ENCODE assay signal across 11 mouse cellular contexts in the genomic region with DNA sequence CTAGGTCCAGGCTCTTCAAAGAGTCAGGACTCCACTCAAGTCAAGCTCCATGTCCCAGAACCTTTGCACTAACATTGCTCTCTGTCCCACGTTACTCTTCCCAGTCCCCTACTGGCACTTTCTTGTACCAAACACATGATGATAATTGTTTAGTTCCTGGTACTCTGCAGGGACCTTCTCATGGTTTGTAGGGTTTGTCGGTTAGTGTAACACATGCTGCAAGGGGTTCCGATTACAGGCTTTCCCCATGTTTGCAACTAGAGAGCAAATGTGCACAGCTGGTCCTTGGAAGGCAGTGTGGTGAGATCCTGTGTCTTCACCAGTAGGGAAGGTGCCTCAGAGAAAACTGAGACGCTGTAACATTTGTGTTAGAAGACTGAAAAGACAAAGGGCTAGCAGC. TPM values are rescaled to one million over a fixed set of nuclear protein-coding genes. Genes with fewer than 3 reads are reported as not detected.
DNase-seq lines count a peak whose midpoint lies in the region; ATAC-seq and TF ChIP-seq lines count a peak whose summit lies in the region.
"Had no signal": no experiment of that assay in that cellular context is flagged by ENCODE, and none has a peak within 500 bp of the region (broad histone marks: within the 10 kb centered on the region; RNA-seq: fewer than 3 reads in every experiment).

No protein-coding gene starts in this region.

- 25% methylated on average over 4 of the region's 4 CpGs for WGBS in kidney, postnatal 0 days
- WGBS in embryonic facial prominence, embryonic 11.5 days, result 14% methylated on average over 4 of the region's 4 CpGs
- 34% methylated on average over 4 of the region's 4 CpGs for WGBS in forebrain, embryonic 15.5 days
- WGBS in limb, embryonic 13.5 days, result 9% methylated on average over 4 of the region's 4 CpGs

- H3K27me3 ChIP-seq in kidney, postnatal 0 days (ENCODE audit: insufficient read depth, low read length), result no peaks in the 10 kb centered on the region
- H3K27me3 ChIP-seq in embryonic facial prominence, embryonic 11.5 days (ENCODE audit: control insufficient read depth, insufficient read depth, low read length), result no peaks in the 10 kb centered on the region
- no peaks in the 10 kb centered on the region for H3K27me3 ChIP-seq in forebrain, embryonic 15.5 days
- no peaks in the 10 kb centered on the region for H3K27me3 ChIP-seq in limb, embryonic 13.5 days
- H3K27me3 ChIP-seq: Patski had no signal

- H3K9me3 ChIP-seq in kidney, postnatal 0 days (replicated peaks; ENCODE audit: low read length), result no peaks in the 10 kb centered on the region
- H3K9me3 ChIP-seq in embryonic facial prominence, embryonic 11.5 days (replicated peaks; ENCODE audit: control insufficient read depth, low read length), result no peaks in the 10 kb centered on the region
- no peaks in the 10 kb centered on the region for H3K9me3 ChIP-seq in forebrain, embryonic 15.5 days
- H3K9me3 ChIP-seq in limb, embryonic 13.5 days, result no peaks in the 10 kb centered on the region
- H3K9me3 ChIP-seq: megakaryocyte, embryonic 14.5 days had no signal

- no peak; the same call in 1 of the 2 replicates for ATAC-seq in kidney, postnatal 0 days (replicated peaks; ENCODE audit: low FRiP score, low read depth)
- peak; percentile 27 for ATAC-seq in embryonic facial prominence, embryonic 11.5 days (replicated peaks; ENCODE audit: insufficient number of reproducible peaks, low FRiP score, low TSS enrichment, low read depth)
- ATAC-seq in forebrain, embryonic 15.5 days (replicated peaks), result no peak
- ATAC-seq in limb, embryonic 13.5 days (ENCODE audit: low FRiP score, low read depth), result peak; percentile 57

- H3K9ac ChIP-seq in kidney, postnatal 0 days (ENCODE audit: low read depth, low read length), result no peak overlapping the region
- H3K9ac ChIP-seq in embryonic facial prominence, embryonic 11.5 days (replicated peaks; ENCODE audit: low read length), result no peak overlapping the region
- H3K9ac ChIP-seq in forebrain, embryonic 15.5 days (replicated peaks), result no peak overlapping the region
- H3K9ac ChIP-seq in limb, embryonic 13.5 days, result peak overlapping the region; percentile 43; the same call in 1 of the 2 replicates

- TF ChIP-seq CTCF in kidney, postnatal 0 days (IDR thresholded peaks at IDR 0.05; ENCODE audit: low read depth), result no peak

- H3K27ac ChIP-seq in kidney, postnatal 0 days, result peak overlapping the region; percentile 74
- H3K27ac ChIP-seq in embryonic facial prominence, embryonic 11.5 days (replicated peaks; ENCODE audit: low read depth, low read length), result peak overlapping the region; percentile 75
- H3K27ac ChIP-seq in forebrain, embryonic 15.5 days (replicated peaks), result peak overlapping the region; percentile 27
- H3K27ac ChIP-seq in limb, embryonic 13.5 days, result peak overlapping the region; percentile 95

- peak; percentile 72 for DNase-seq in kidney, postnatal 0 days (ENCODE audit: low spot score)
- DNase-seq in kidney, adult 18-20 months, result no peak
- DNase-seq in embryonic facial prominence, embryonic 11.5 days (ENCODE audit: low spot score), result peak; percentile 73
- no peak for DNase-seq in cerebellum, adult 18-20 months
- DNase-seq in right cerebral cortex, postnatal 4 days, result no peak
- DNase-seq: right cerebral cortex, adult 18-20 months; thymus, postnatal 36 days had no signal

- H3K4me3 ChIP-seq in kidney, postnatal 0 days (replicated peaks; ENCODE audit: low read depth, low read length), result no peak overlapping the region
- H3K4me3 ChIP-seq in embryonic facial prominence, embryonic 11.5 days (ENCODE audit: low read depth, low read length), result no peak overlapping the region
- no peak overlapping the region for H3K4me3 ChIP-seq in forebrain, embryonic 15.5 days
- peak overlapping the region; percentile 18; the same call in 1 of the 2 replicates for H3K4me3 ChIP-seq in limb, embryonic 13.5 days
- H3K4me3 ChIP-seq: megakaryocyte, embryonic 14.5 days had no signal

- H3K4me1 ChIP-seq in kidney, postnatal 0 days (replicated peaks; ENCODE audit: insufficient read depth, low read length), result 0 out of 2 replicates have a peak, but pooled peaks cover 7% of the 10 kb centered on the region
- H3K4me1 ChIP-seq in embryonic facial prominence, embryonic 11.5 days (ENCODE audit: control insufficient read depth, insufficient read depth, low read length), result peaks cover 6% of the 10 kb centered on the region
- 0 out of 2 replicates have a peak, but pooled peaks cover 7% of the 10 kb centered on the region for H3K4me1 ChIP-seq in forebrain, embryonic 15.5 days
- H3K4me1 ChIP-seq in limb, embryonic 13.5 days, result peaks cover 48% of the 10 kb centered on the region

- H3K36me3 ChIP-seq in kidney, postnatal 0 days (ENCODE audit: insufficient read depth, low read length), result no peaks in the 10 kb centered on the region
- no peaks in the 10 kb centered on the region for H3K36me3 ChIP-seq in embryonic facial prominence, embryonic 11.5 days (replicated peaks; ENCODE audit: control insufficient read depth, insufficient read depth, low read depth, low read length)
- no peaks in the 10 kb centered on the region for H3K36me3 ChIP-seq in forebrain, embryonic 15.5 days
- no peaks in the 10 kb centered on the region for H3K36me3 ChIP-seq in limb, embryonic 13.5 days

- peak overlapping the region; percentile 37; the same call in 1 of the 2 replicates for H3K4me2 ChIP-seq in kidney, postnatal 0 days (ENCODE audit: low read length)
- H3K4me2 ChIP-seq in embryonic facial prominence, embryonic 11.5 days (ENCODE audit: low read depth, low read length), result no peak overlapping the region
- H3K4me2 ChIP-seq in forebrain, embryonic 15.5 days (replicated peaks), result no peak overlapping the region
- H3K4me2 ChIP-seq in limb, embryonic 13.5 days (replicated peaks), result peak overlapping the region; percentile 54

RNA-seq across cellular contexts. Expression of a gene that starts 8.6 kb away (rescaled TPM):
- 377 and 437 TPM in 2 replicates for polyA plus RNA-seq in kidney, postnatal 0 days (2015; fragmentation: Nextera tagmentation; extraction: Ambion mirVana)
- 825 and 859 TPM in 2 replicates for polyA plus RNA-seq in embryonic facial prominence, embryonic 11.5 days (2014; fragmentation: Nextera tagmentation; extraction: Ambion mirVana)
- 433 and 447 TPM in 2 replicates for polyA plus RNA-seq in forebrain, embryonic 15.5 days (2015; fragmentation: Nextera tagmentation; extraction: Ambion mirVana)
- 754 and 779 TPM in 2 replicates for polyA plus RNA-seq in limb, embryonic 13.5 days (2015; fragmentation: Nextera tagmentation; extraction: Ambion mirVana)

Comparison
In these comparisons a context has a peak if more than half of its experiments do, and no peak if none do; other contexts are left out.
1. DNase-seq: peak in kidney, postnatal 0 days (single experiment) and embryonic facial prominence, embryonic 11.5 days (single experiment); none in kidney, adult 18-20 months (single experiment), cerebellum, adult 18-20 months (0 of 2) and right cerebral cortex, postnatal 4 days (single experiment).
2. ATAC-seq: peak in embryonic facial prominence, embryonic 11.5 days (single experiment) and limb, embryonic 13.5 days (single experiment); none in kidney, postnatal 0 days (single experiment) and forebrain, embryonic 15.5 days (single experiment).
3. H3K27ac ChIP-seq: peak in every context shown above with its lines; median percentile 95 in limb, embryonic 13.5 days; 75 in embryonic facial prominence, embryonic 11.5 days; 74 in kidney, postnatal 0 days; 27 in forebrain, embryonic 15.5 days.
4. H3K4me2 ChIP-seq: peak in kidney, postnatal 0 days (single experiment) and limb, embryonic 13.5 days (single experiment); none in embryonic facial prominence, embryonic 11.5 days (single experiment) and forebrain, embryonic 15.5 days (single experiment).